Mouse (Mus musculus) ES-Bruce4 (cell line): ENCODE data around the gene Lrrc47.

Experiments used
- CTCF ChIP-seq: IDR thresholded peaks from one replicate; pipeline ENCODE4 v1.8.1; 2011; ENCODE audit warnings: low read depth, low read length
- POLR2A ChIP-seq: IDR thresholded peaks from one replicate; pipeline ENCODE4 v1.8.1; 2011; ENCODE audit warnings: low read length; ENCODE audit not compliant: insufficient read depth

- TF ChIP-seq CTCF, result no peak
- TF ChIP-seq POLR2A, result no peak
Measured at GRCm38 (mm10) chr4:153992715-153993114, 18.8 kb upstream of the Lrrc47 start.
